Mouse (Mus musculus) heart, postnatal 0 days (tissue): ENCODE measurements around the gene Zmiz1.

ENCODE experiments used
- CTCF ChIP-seq: IDR thresholded peaks from 2 replicates; pipeline ENCODE4 v1.5.1; 2016; ENCODE audit warnings: antibody characterized with exemption, control low read depth, low read depth
- EP300 ChIP-seq: IDR thresholded peaks from 2 replicates; pipeline ENCODE4 v1.6.1; 2016; ENCODE audit warnings: antibody characterized with exemption, low read depth

- TF ChIP-seq CTCF (no peak), EP300 (no peak)
Observed at GRCm38 (mm10) chr14:25530815-25531214, 71.8 kb downstream of the Zmiz1 start.
